Mouse (Mus musculus) frontal cortex, adult (tissue): ENCODE results near the gene Sh3bp4.
A peak's percentile ranks its signal among the peaks of the same experiment; 100 is the strongest.

Experiments used
- ATAC-seq: cut with Nextera tagmentation; 2 replicates; pipeline ENCODE4 v1.9.2; 2017; ENCODE audit warnings: mild to moderate bottlenecking, moderate library complexity, mixed read lengths; ENCODE audit not compliant: low TSS enrichment

Gene Sh3bp4

GRCm38 (mm10) chr1:89070103-89070700 is at the start of gene Sh3bp4:
TSS of gene Sh3bp4 (plus strand) at chr1:89070415.
- peak; percentile 83 for ATAC-seq

GRCm38 (mm10) chr1:89022997-89023396 is 47.2 kb upstream of the Sh3bp4 start:
- ATAC-seq, result no peak

GRCm38 (mm10) chr1:89024696-89025612 is 45.3 kb upstream of the Sh3bp4 start:
- ATAC-seq, result no peak

- ATAC-seq, result no peak
Measured at GRCm38 (mm10) chr1:89026040-89026439, 44.2 kb upstream of the Sh3bp4 start.

GRCm38 (mm10) chr1:89029136-89029927 is 40.9 kb upstream of the Sh3bp4 start:
- ATAC-seq, result no peak

GRCm38 (mm10) chr1:89033661-89034060 is 36.6 kb upstream of the Sh3bp4 start:
- no peak for ATAC-seq

- ATAC-seq, result no peak
Measured at GRCm38 (mm10) chr1:89034061-89034460, 36.2 kb upstream of the Sh3bp4 start.

GRCm38 (mm10) chr1:89035115-89035514 is 35.1 kb upstream of the Sh3bp4 start:
- ATAC-seq, result peak; percentile 95

- ATAC-seq, result no peak
Measured at GRCm38 (mm10) chr1:89039836-89040235, 30.4 kb upstream of the Sh3bp4 start.

- ATAC-seq, result no peak
Measured at GRCm38 (mm10) chr1:89041290-89041689, 28.9 kb upstream of the Sh3bp4 start.

- ATAC-seq, result no peak
Measured at GRCm38 (mm10) chr1:89042081-89042480, 28.1 kb upstream of the Sh3bp4 start.

GRCm38 (mm10) chr1:89042956-89043355 is 27.3 kb upstream of the Sh3bp4 start:
- no peak for ATAC-seq

- ATAC-seq, result no peak
Measured at GRCm38 (mm10) chr1:89045403-89045802, 24.8 kb upstream of the Sh3bp4 start.

GRCm38 (mm10) chr1:89049506-89049905 is 20.7 kb upstream of the Sh3bp4 start:
- ATAC-seq, result peak; percentile 27; the same call in 1 of the 2 replicates

GRCm38 (mm10) chr1:89056175-89056574 is 14.0 kb upstream of the Sh3bp4 start:
- ATAC-seq, result no peak

- ATAC-seq, result peak; percentile 100
Measured at GRCm38 (mm10) chr1:89057430-89057829, 12.8 kb upstream of the Sh3bp4 start.

GRCm38 (mm10) chr1:89058011-89058410 is 12.2 kb upstream of the Sh3bp4 start:
- no peak for ATAC-seq

GRCm38 (mm10) chr1:89062977-89063376 is 7.2 kb upstream of the Sh3bp4 start:
- ATAC-seq, result no peak

GRCm38 (mm10) chr1:89063800-89064199 is 6.4 kb upstream of the Sh3bp4 start:
- no peak for ATAC-seq

- no peak for ATAC-seq
Measured at GRCm38 (mm10) chr1:89068812-89069211, 1.4 kb upstream of the Sh3bp4 start.

- peak; percentile 48 for ATAC-seq
Measured at GRCm38 (mm10) chr1:89069479-89070102, 624 bp upstream of the Sh3bp4 start.

GRCm38 (mm10) chr1:89070871-89071361 is 701 bp downstream of the Sh3bp4 start:
- ATAC-seq, result peak; percentile 13; the same call in 1 of the 2 replicates
